Mouse (Mus musculus) stomach, embryonic 15.5 days (tissue): ENCODE data around the gene Elf3. TPM values are rescaled to one million over a fixed set of nuclear protein-coding genes. Genes with fewer than 3 reads are reported as not detected.

ENCODE experiments used
- ATAC-seq: fragments of 200-750 bp; cut with Nextera tagmentation; 2 replicates; pipeline ENCODE4 v1.8.0; 2017; ENCODE audit warnings: low read depth, moderate number of reproducible peaks, moderate TSS enrichment; ENCODE audit not compliant: insufficient read depth, low FRiP score
- H3K27ac ChIP-seq: fragments of 300-500 bp; sonication (generic); 2 replicates; pipeline ENCODE4 v1.5.1; 2015; ENCODE audit warnings: mild to moderate bottlenecking, inconsistent platforms
- H3K27me3 ChIP-seq: fragments of 300-500 bp; sonication (generic); replicated peaks from 2 replicates; pipeline ENCODE4 v1.6.1; 2015; ENCODE audit warnings: inconsistent platforms
- H3K36me3 ChIP-seq: fragments of 300-500 bp; sonication (generic); 2 replicates; pipeline ENCODE4 v1.6.1; 2015; ENCODE audit warnings: inconsistent platforms
- H3K4me1 ChIP-seq: fragments of 300-500 bp; sonication (generic); 2 replicates; pipeline ENCODE4 v1.6.1; 2015; ENCODE audit warnings: inconsistent platforms
- H3K4me2 ChIP-seq: fragments of 300-500 bp; sonication (generic); 2 replicates; pipeline ENCODE4 v1.6.1; 2015; ENCODE audit warnings: mild to moderate bottlenecking, inconsistent platforms
- H3K4me3 ChIP-seq: fragments of 300-500 bp; sonication (generic); replicated peaks from 2 replicates; pipeline ENCODE4 v1.5.1; 2015; ENCODE audit warnings: inconsistent platforms
- H3K9ac ChIP-seq: fragments of 300-500 bp; sonication (generic); 2 replicates; pipeline ENCODE4 v1.6.1; 2015; ENCODE audit warnings: inconsistent platforms
- H3K9me3 ChIP-seq: fragments of 300-500 bp; sonication (generic); 2 replicates; pipeline ENCODE4 v1.6.1; 2016; ENCODE audit warnings: inconsistent platforms
- WGBS: fragments of 180-500 bp; shearing (Covaris S2); methylation state at CpG from one replicate; pipeline ENCODE4 v1.1.7; 2015; 5-methylcytosine and 5-hydroxymethylcytosine counted together
- polyA plus RNA-seq: library from polyadenylated mRNA; unstranded; fragments of >200 nt; fragmentation: Nextera tagmentation; extraction: Ambion mirVana; gene quantifications from 2 replicates; pipeline ENCODE4 v1.2.1, GENCODE M21; 2015

Elf3 gene
- polyA plus RNA-seq, 1 experiment from 2014 or later = 134 TPM

DNA sequence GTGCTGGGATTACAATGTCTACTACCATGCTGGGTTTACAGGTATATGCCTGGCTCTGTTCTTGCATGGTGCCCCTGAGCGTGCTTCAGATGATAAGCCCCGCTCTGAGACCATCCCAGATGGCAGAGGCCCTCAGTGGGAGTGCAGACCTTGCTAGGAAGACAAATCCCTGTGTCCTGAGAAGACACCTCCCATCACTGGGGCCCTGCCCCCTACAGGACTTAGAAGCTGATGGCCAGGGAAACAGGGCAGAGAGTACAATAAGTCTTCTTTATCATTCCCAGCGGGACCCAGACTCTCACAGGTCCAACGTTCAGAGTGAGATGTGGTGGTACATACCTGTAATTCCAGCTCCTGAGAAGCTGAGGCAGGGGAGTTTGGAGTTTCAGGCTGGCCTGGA, 53.1 kb downstream of the Elf3 start:
- H3K9ac ChIP-seq = no peak overlapping the region
- H3K4me2 ChIP-seq = no peak overlapping the region
- no peak overlapping the region for H3K4me3 ChIP-seq
- H3K9me3 ChIP-seq = no peaks in the 10 kb centered on the region
- 55% methylated on average over 4 of the region's 4 CpGs for WGBS
- H3K36me3 ChIP-seq = no peaks in the 10 kb centered on the region
- peak overlapping the region; percentile 41 for H3K27ac ChIP-seq
- ATAC-seq = no peak
- H3K4me1 ChIP-seq = peaks cover 6% of the 10 kb centered on the region; the same call in 1 of the 2 replicates
- H3K27me3 ChIP-seq = no peaks in the 10 kb centered on the region

GRCm38 (mm10) chr1:135204196-135205126, 53.9 kb downstream of the Elf3 start:
- H3K9me3 ChIP-seq = no peaks in the 10 kb centered on the region
- H3K9ac ChIP-seq = no peak overlapping the region
- 27% methylated on average over 12 of the region's 12 CpGs for WGBS
- ATAC-seq = peak; percentile 90
- no peak overlapping the region for H3K4me3 ChIP-seq
- H3K27me3 ChIP-seq = no peaks in the 10 kb centered on the region
- H3K4me2 ChIP-seq = no peak overlapping the region
- peak overlapping the region; percentile 67 for H3K27ac ChIP-seq
- peaks cover 10% of the 10 kb centered on the region; the same call in 1 of the 2 replicates for H3K4me1 ChIP-seq
- no peaks in the 10 kb centered on the region for H3K36me3 ChIP-seq

Other genes with a start within 250 kb of the Elf3 start
- 1.6 and 1.8 TPM in 2 replicates for gene Lgr6, start 153.3 kb downstream of the Elf3 start, polyA plus RNA-seq
- gene Ptpn7, start 125.9 kb downstream of the Elf3 start, polyA plus RNA-seq = 2.4 and 3.3 TPM in 2 replicates
- gene Arl8a, start 111.7 kb downstream of the Elf3 start, polyA plus RNA-seq = 54.9 and 55.4 TPM in 2 replicates
- gene Gpr37l1, start 90.9 kb downstream of the Elf3 start, polyA plus RNA-seq = 0.35 and 0.78 TPM in 2 replicates
- 132 and 141 TPM in 2 replicates for gene Rnpep, start 25.5 kb upstream of the Elf3 start, polyA plus RNA-seq
- 188 and 218 TPM in 2 replicates for gene Timm17a, start 55.2 kb upstream of the Elf3 start, polyA plus RNA-seq
- 13.0 and 14.0 TPM in 2 replicates for gene Lmod1, start 66.2 kb upstream of the Elf3 start, polyA plus RNA-seq
- gene Shisa4, start 116.7 kb upstream of the Elf3 start, polyA plus RNA-seq = 42.3 and 44.1 TPM in 2 replicates
- 88.7 and 96.5 TPM in 2 replicates for gene Ipo9, start 171.9 kb upstream of the Elf3 start, polyA plus RNA-seq